Mouse (Mus musculus): ENCODE data around the gene Gstt4. TPM values are rescaled to one million over a fixed set of nuclear protein-coding genes. Genes with fewer than 3 reads are reported as not detected.

Gene Gstt4
- polyA plus RNA-seq, 1 experiment from 2014 or later, result not detected

- H3K36me3 ChIP-seq (ENCODE audit: control insufficient read depth, insufficient read depth), result no peaks in the 10 kb centered on the region
- H3K9ac ChIP-seq (ENCODE audit: low read length), result no peak overlapping the region
- H3K27ac ChIP-seq (ENCODE audit: low read length), result no peak overlapping the region
- 59% methylated on average over 13 of the region's 13 CpGs for WGBS
- H3K4me1 ChIP-seq (ENCODE audit: control insufficient read depth, insufficient read depth, low read length), result peaks cover 27% of the 10 kb centered on the region
- H3K9me3 ChIP-seq (replicated peaks; ENCODE audit: control insufficient read depth, low read length), result no peaks in the 10 kb centered on the region
- no peak overlapping the region for H3K4me3 ChIP-seq (ENCODE audit: low read length)
- H3K4me2 ChIP-seq (ENCODE audit: low read depth, low read length), result no peak overlapping the region
- no peak for ATAC-seq (replicated peaks; ENCODE audit: extremely low read depth, insufficient read depth, low FRiP score)
- no peaks in the 10 kb centered on the region for H3K27me3 ChIP-seq (ENCODE audit: control insufficient read depth, insufficient read depth, low read length)
Observed at GRCm38 (mm10) chr10:75832272-75832895, 10.0 kb upstream of the Gstt4 start.

DNA sequence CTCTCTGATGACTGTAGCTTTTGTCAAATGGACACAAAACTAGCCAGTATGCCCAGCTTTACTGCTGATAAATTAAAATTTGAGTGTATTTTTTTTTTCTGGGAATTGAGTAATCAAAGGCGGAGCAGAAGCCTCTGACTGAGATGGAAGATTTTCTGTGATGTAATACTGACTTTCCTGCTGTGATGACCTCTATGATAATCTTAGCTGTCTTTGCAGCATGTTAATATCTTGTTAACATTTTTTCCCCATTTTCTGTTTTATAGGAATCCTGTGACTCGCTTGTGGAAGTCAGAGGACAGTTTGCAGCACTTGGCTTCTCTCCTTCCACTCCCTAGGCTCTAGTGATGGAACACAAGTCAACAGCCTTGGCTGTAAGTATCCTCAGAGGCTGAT, 7.9 kb upstream of the Gstt4 start:
- H3K4me3 ChIP-seq (ENCODE audit: low read length), result no peak overlapping the region
- H3K9ac ChIP-seq (ENCODE audit: low read length), result no peak overlapping the region
- H3K27me3 ChIP-seq (ENCODE audit: control insufficient read depth, insufficient read depth, low read length), result no peaks in the 10 kb centered on the region
- no peaks in the 10 kb centered on the region for H3K36me3 ChIP-seq (ENCODE audit: control insufficient read depth, insufficient read depth)
- ATAC-seq (replicated peaks; ENCODE audit: extremely low read depth, insufficient read depth, low FRiP score), result no peak
- no peak overlapping the region for H3K4me2 ChIP-seq (ENCODE audit: low read depth, low read length)
- no peaks in the 10 kb centered on the region for H3K9me3 ChIP-seq (replicated peaks; ENCODE audit: control insufficient read depth, low read length)
- H3K4me1 ChIP-seq (ENCODE audit: control insufficient read depth, insufficient read depth, low read length), result peaks cover 18% of the 10 kb centered on the region
- no peak overlapping the region for H3K27ac ChIP-seq (ENCODE audit: low read length)
- WGBS, result 84% methylated on average over 2 of the region's 2 CpGs

DNA sequence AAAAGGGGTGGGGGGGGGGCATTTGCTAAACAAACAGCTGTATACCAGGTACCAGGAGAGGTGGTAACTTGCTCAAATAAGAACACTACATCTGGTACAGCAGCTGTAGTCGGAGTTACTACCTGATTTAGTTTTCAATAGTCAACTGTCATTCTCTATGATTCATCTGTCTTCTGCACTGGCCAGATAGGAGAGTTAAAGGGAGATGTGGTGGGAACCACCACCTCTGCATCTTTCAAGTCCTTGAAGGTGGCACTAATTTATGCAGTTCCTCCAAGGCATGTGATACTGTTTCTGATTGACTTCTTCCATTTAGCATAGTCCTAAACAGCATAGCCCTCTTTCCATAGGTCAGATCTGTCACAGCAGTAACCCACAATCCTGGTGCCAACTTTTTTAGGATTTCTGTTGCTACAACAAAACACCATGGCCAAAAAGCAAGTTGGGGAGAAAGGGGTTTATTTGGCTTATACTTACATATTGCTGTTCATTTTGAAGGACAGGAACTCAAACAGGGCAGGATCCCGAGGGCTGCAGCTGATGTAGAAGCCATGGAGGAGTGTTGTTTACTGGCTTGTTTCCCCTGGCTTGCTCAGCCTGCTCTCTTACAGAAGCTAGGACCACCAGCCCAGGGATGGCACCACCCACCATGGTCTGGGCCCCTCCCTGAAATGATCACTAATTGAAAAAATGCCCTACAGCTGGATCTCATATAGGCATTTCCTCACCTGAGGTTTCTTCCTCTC, 7.4 kb upstream of the Gstt4 start:
- Histone ChIP-seq H3K9me3 (replicated peaks; ENCODE audit: control insufficient read depth, low read length) (no peaks in the 10 kb centered on the region), H3K36me3 (ENCODE audit: control insufficient read depth, insufficient read depth) (no peaks in the 10 kb centered on the region), H3K4me3 (ENCODE audit: low read length) (no peak overlapping the region), H3K9ac (ENCODE audit: low read length) (no peak overlapping the region), H3K4me2 (ENCODE audit: low read depth, low read length) (no peak overlapping the region), H3K27ac (ENCODE audit: low read length) (no peak overlapping the region), H3K4me1 (ENCODE audit: control insufficient read depth, insufficient read depth, low read length) (peaks cover 13% of the 10 kb centered on the region), H3K27me3 (ENCODE audit: control insufficient read depth, insufficient read depth, low read length) (no peaks in the 10 kb centered on the region)
- ATAC-seq (replicated peaks; ENCODE audit: extremely low read depth, insufficient read depth, low FRiP score), result no peak
- 64% methylated on average over 2 of the region's 2 CpGs for WGBS

GRCm38 (mm10) chr10:75828500-75828931, 6.2 kb upstream of the Gstt4 start:
- Histone ChIP-seq H3K9ac (ENCODE audit: low read length) (no peak overlapping the region), H3K9me3 (replicated peaks; ENCODE audit: control insufficient read depth, low read length) (no peaks in the 10 kb centered on the region), H3K4me1 (ENCODE audit: control insufficient read depth, insufficient read depth, low read length) (peaks cover 11% of the 10 kb centered on the region), H3K36me3 (ENCODE audit: control insufficient read depth, insufficient read depth) (no peaks in the 10 kb centered on the region), H3K4me2 (ENCODE audit: low read depth, low read length) (no peak overlapping the region), H3K27me3 (ENCODE audit: control insufficient read depth, insufficient read depth, low read length) (no peaks in the 10 kb centered on the region), H3K27ac (ENCODE audit: low read length) (no peak overlapping the region), H3K4me3 (ENCODE audit: low read length) (no peak overlapping the region)
- no peak for ATAC-seq (replicated peaks; ENCODE audit: extremely low read depth, insufficient read depth, low FRiP score)

GRCm38 (mm10) chr10:75827668-75828360, 5.5 kb upstream of the Gstt4 start:
- Histone ChIP-seq H3K4me2 (ENCODE audit: low read depth, low read length) (no peak overlapping the region), H3K27ac (ENCODE audit: low read length) (no peak overlapping the region), H3K4me3 (ENCODE audit: low read length) (no peak overlapping the region), H3K9ac (ENCODE audit: low read length) (no peak overlapping the region), H3K36me3 (ENCODE audit: control insufficient read depth, insufficient read depth) (no peaks in the 10 kb centered on the region), H3K4me1 (ENCODE audit: control insufficient read depth, insufficient read depth, low read length) (peaks cover 11% of the 10 kb centered on the region), H3K27me3 (ENCODE audit: control insufficient read depth, insufficient read depth, low read length) (no peaks in the 10 kb centered on the region), H3K9me3 (replicated peaks; ENCODE audit: control insufficient read depth, low read length) (peaks cover 4% of the 10 kb centered on the region; the same call in 1 of the 2 replicates)
- ATAC-seq (replicated peaks; ENCODE audit: extremely low read depth, insufficient read depth, low FRiP score), result 0 out of 2 replicates have a peak, but pooled peaks have one; percentile 32
- WGBS, result 73% methylated on average over 4 of the region's 4 CpGs

GRCm38 (mm10) chr10:75824530-75824929, 2.2 kb upstream of the Gstt4 start:
- Histone ChIP-seq H3K4me2 (ENCODE audit: low read depth, low read length) (no peak overlapping the region), H3K9me3 (replicated peaks; ENCODE audit: control insufficient read depth, low read length) (peaks cover 4% of the 10 kb centered on the region; the same call in 1 of the 2 replicates), H3K36me3 (ENCODE audit: control insufficient read depth, insufficient read depth) (no peaks in the 10 kb centered on the region), H3K27ac (ENCODE audit: low read length) (no peak overlapping the region), H3K4me1 (ENCODE audit: control insufficient read depth, insufficient read depth, low read length) (peaks cover 11% of the 10 kb centered on the region), H3K27me3 (ENCODE audit: control insufficient read depth, insufficient read depth, low read length) (no peaks in the 10 kb centered on the region), H3K9ac (ENCODE audit: low read length) (no peak overlapping the region), H3K4me3 (ENCODE audit: low read length) (no peak overlapping the region)
- 84% methylated on average over 4 of the region's 4 CpGs for WGBS
- no peak for ATAC-seq (replicated peaks; ENCODE audit: extremely low read depth, insufficient read depth, low FRiP score)

DNA sequence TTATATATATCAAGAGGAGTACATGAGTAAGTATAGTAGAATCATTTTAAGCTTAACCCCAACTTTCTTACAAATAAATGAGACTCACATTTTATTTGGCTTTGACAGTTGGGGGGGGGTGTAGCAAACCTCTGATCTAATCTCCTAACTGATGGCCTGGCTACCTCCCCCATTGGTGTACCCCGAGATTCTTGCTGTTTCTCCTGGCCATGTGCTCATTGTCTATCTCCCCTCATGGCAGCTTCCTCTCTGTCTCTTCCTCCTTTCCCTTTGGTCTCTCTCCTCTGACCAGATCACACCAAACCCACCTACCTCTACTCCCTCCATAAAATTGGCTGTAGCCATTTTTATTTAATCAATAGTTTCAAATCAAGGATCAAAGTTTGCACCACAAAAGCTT, 1.4 kb upstream of the Gstt4 start:
- peaks cover 4% of the 10 kb centered on the region; the same call in 1 of the 2 replicates for H3K9me3 ChIP-seq (replicated peaks; ENCODE audit: control insufficient read depth, low read length)
- no peak for ATAC-seq (replicated peaks; ENCODE audit: extremely low read depth, insufficient read depth, low FRiP score)
- H3K27me3 ChIP-seq (ENCODE audit: control insufficient read depth, insufficient read depth, low read length), result no peaks in the 10 kb centered on the region
- no peak overlapping the region for H3K9ac ChIP-seq (ENCODE audit: low read length)
- WGBS, result 76% methylated on average over 1 of the region's 1 CpGs
- H3K4me2 ChIP-seq (ENCODE audit: low read depth, low read length), result no peak overlapping the region
- no peak overlapping the region for H3K4me3 ChIP-seq (ENCODE audit: low read length)
- peaks cover 11% of the 10 kb centered on the region for H3K4me1 ChIP-seq (ENCODE audit: control insufficient read depth, insufficient read depth, low read length)
- H3K36me3 ChIP-seq (ENCODE audit: control insufficient read depth, insufficient read depth), result no peaks in the 10 kb centered on the region
- H3K27ac ChIP-seq (ENCODE audit: low read length), result no peak overlapping the region

DNA sequence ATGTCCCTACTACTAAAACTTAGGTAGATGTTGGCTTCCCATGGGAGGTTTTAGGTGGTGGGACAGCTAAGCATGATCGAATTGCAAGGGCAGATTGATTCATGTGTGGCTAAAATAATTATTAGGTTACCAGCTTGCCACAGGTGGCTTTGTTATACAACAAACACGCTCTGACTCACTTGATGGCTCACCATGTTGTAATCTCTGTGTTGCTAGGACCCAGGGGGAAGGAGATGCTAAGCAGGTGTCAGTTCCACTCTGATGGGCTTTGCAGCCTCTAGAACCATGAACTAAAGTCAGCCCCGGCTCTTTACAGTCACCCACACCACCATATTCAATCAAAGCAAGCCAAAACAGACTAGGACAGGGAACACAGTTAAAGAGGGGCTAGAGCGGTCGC, 2.5 kb downstream of the Gstt4 start:
- no peak for ATAC-seq (replicated peaks; ENCODE audit: extremely low read depth, insufficient read depth, low FRiP score)
- peaks cover 4% of the 10 kb centered on the region; the same call in 1 of the 2 replicates for H3K9me3 ChIP-seq (replicated peaks; ENCODE audit: control insufficient read depth, low read length)
- WGBS, result 79% methylated on average over 5 of the region's 5 CpGs
- no peaks in the 10 kb centered on the region for H3K36me3 ChIP-seq (ENCODE audit: control insufficient read depth, insufficient read depth)
- H3K27ac ChIP-seq (ENCODE audit: low read length), result no peak overlapping the region
- H3K4me2 ChIP-seq (ENCODE audit: low read depth, low read length), result no peak overlapping the region
- no peak overlapping the region for H3K4me3 ChIP-seq (ENCODE audit: low read length)
- no peaks in the 10 kb centered on the region for H3K4me1 ChIP-seq (ENCODE audit: control insufficient read depth, insufficient read depth, low read length)
- no peak overlapping the region for H3K9ac ChIP-seq (ENCODE audit: low read length)
- no peaks in the 10 kb centered on the region for H3K27me3 ChIP-seq (ENCODE audit: control insufficient read depth, insufficient read depth, low read length)

DNA sequence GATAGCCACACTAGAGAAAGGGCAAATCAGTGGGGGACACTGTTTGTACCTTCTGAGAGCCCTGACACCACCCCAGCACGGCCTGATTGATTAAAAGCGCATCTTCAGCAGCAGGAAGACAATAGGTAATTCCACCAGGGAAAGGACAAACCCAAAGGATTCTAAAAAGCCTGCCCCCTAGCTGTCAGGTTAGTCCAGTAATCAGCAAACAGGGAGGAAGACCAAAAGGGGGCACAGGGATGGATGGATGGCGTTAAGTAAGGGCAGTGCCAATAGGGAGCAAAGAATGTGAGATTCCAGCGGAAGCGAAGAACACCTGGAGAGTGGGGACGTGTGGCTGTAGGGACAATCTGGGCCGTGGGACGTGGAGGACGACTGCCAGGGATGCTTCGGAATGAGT, 3.7 kb downstream of the Gstt4 start:
- H3K4me2 ChIP-seq (ENCODE audit: low read depth, low read length), result no peak overlapping the region
- H3K27me3 ChIP-seq (ENCODE audit: control insufficient read depth, insufficient read depth, low read length), result no peaks in the 10 kb centered on the region
- H3K9me3 ChIP-seq (replicated peaks; ENCODE audit: control insufficient read depth, low read length), result peaks cover 4% of the 10 kb centered on the region; the same call in 1 of the 2 replicates
- no peak for ATAC-seq (replicated peaks; ENCODE audit: extremely low read depth, insufficient read depth, low FRiP score)
- H3K36me3 ChIP-seq (ENCODE audit: control insufficient read depth, insufficient read depth), result no peaks in the 10 kb centered on the region
- H3K4me3 ChIP-seq (ENCODE audit: low read length), result no peak overlapping the region
- H3K4me1 ChIP-seq (ENCODE audit: control insufficient read depth, insufficient read depth, low read length), result no peaks in the 10 kb centered on the region
- H3K9ac ChIP-seq (ENCODE audit: low read length), result no peak overlapping the region
- WGBS, result 59% methylated on average over 10 of the region's 10 CpGs
- no peak overlapping the region for H3K27ac ChIP-seq (ENCODE audit: low read length)

All from heart, embryonic 16.5 days (tissue).